Mouse (Mus musculus): Measurements from ENCODE around the gene Dab1.

The Dab1 gene

GRCm38 (mm10) chr4:103619321-103619945, at the start of gene Dab1:
Dab1 (plus strand) TSS chr4:103619359.
- no peak for DNase-seq

- DNase-seq, result peak; percentile 2
Observed at GRCm38 (mm10) chr4:103571721-103572352, 47.3 kb upstream of the Dab1 start.

- no peak for DNase-seq
Observed at GRCm38 (mm10) chr4:103575556-103575955, 43.6 kb upstream of the Dab1 start.

- DNase-seq, result no peak
Observed at GRCm38 (mm10) chr4:103576305-103576704, 42.9 kb upstream of the Dab1 start.

GRCm38 (mm10) chr4:103577111-103577815, 41.9 kb upstream of the Dab1 start:
- DNase-seq, result no peak

GRCm38 (mm10) chr4:103577821-103578220, 41.3 kb upstream of the Dab1 start:
- DNase-seq, result no peak

GRCm38 (mm10) chr4:103580021-103580420, 39.1 kb upstream of the Dab1 start:
- DNase-seq, result no peak

GRCm38 (mm10) chr4:103615011-103615410, 4.1 kb upstream of the Dab1 start:
- DNase-seq, result no peak

- DNase-seq, result no peak
Observed at GRCm38 (mm10) chr4:103619946-103620371, 800 bp downstream of the Dab1 start.

GRCm38 (mm10) chr4:103620590-103621155, 1.5 kb downstream of the Dab1 start:
- DNase-seq, result no peak

GRCm38 (mm10) chr4:103621586-103621985, 2.4 kb downstream of the Dab1 start:
- no peak for DNase-seq

GRCm38 (mm10) chr4:103630177-103630576, 11.0 kb downstream of the Dab1 start:
- no peak for DNase-seq

- DNase-seq, result no peak
Observed at GRCm38 (mm10) chr4:103636168-103636776, 17.1 kb downstream of the Dab1 start.

GRCm38 (mm10) chr4:103648209-103648896, 29.2 kb downstream of the Dab1 start:
- no peak for DNase-seq

GRCm38 (mm10) chr4:103655740-103656139, 36.6 kb downstream of the Dab1 start:
- DNase-seq, result no peak

GRCm38 (mm10) chr4:103661386-103661785, 42.2 kb downstream of the Dab1 start:
- no peak for DNase-seq

GRCm38 (mm10) chr4:103667438-103667837, 48.3 kb downstream of the Dab1 start:
- DNase-seq, result no peak

GRCm38 (mm10) chr4:103677195-103677594, 58.0 kb downstream of the Dab1 start:
- DNase-seq, result peak; percentile 10

- DNase-seq, result no peak
Observed at GRCm38 (mm10) chr4:103678501-103678900, 59.3 kb downstream of the Dab1 start.

- DNase-seq, result no peak
Observed at GRCm38 (mm10) chr4:103685136-103685535, 66.0 kb downstream of the Dab1 start.

GRCm38 (mm10) chr4:103691717-103692116, 72.6 kb downstream of the Dab1 start:
- no peak for DNase-seq

GRCm38 (mm10) chr4:103699755-103700154, 80.6 kb downstream of the Dab1 start:
- DNase-seq, result no peak

GRCm38 (mm10) chr4:103700392-103700791, 81.2 kb downstream of the Dab1 start:
- DNase-seq, result no peak

Data from kidney, adult 9 months (tissue).